Mouse (Mus musculus): ENCODE results near the gene Mturn. TPM values are rescaled to one million over a fixed set of nuclear protein-coding genes. Genes with fewer than 3 reads are reported as not detected.

Gene Mturn
- polyA plus RNA-seq, 1 experiment = 1.3 TPM

DNA sequence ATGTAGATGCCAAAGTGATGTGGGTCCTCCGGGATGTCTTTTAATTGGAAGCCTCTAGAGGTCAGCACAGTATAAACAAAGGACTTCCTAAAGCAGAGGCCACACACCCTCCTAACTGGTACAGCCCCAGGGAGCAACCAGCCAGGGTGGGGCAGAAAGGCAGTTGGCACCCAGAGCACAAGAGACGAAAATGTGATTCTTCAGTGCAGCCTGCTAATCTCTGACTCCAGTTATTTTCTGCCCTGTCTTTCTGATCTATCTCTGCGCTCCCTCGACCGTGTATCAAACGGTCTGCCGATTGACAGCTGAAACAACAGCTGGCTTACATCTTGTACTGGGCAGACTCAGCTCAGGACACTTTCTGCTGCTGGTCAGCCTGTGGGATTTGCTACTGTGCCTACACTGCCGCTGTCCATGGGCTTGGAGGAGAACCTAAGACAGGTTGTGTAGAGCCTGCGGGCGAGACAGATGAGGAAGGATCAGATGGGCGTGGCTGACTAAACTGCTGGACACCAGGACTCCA lies 24.0 kb downstream of the Mturn start:
- Histone ChIP-seq H3K4me1 (ENCODE audit: control insufficient read depth, insufficient read depth, low read length) (no peaks in the 10 kb centered on the region), H3K27ac (ENCODE audit: insufficient read depth, low read length) (no peak overlapping the region), H3K4me3 (ENCODE audit: insufficient read depth, low read length) (no peak overlapping the region)
- TF ChIP-seq POLR2A (IDR thresholded peaks at IDR 0.05; ENCODE audit: low read depth, low read length) (no peak), CTCF (IDR thresholded peaks at IDR 0.05; ENCODE audit: borderline replicate concordance, insufficient read depth, low read length) (no peak)

DNA sequence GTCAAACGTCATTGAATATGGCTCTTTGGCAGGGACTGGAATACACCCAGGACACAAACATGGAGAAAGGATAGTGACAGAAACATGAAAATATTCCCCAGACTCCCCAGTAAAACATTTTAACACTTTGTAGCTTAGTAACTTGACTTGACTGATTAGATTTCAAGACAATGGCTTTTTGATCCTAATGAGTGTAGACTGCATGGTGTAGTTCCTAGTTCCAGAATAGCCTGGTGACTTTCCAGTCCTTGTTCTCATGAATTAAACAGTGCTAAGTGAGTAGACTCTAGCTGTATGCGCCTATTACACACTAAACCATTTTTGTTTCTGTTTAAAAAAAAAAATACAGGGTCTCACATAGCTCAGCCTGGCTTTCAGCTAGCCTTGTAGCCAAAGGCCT lies 24.7 kb downstream of the Mturn start:
- no peak overlapping the region for H3K27ac ChIP-seq (ENCODE audit: insufficient read depth, low read length)
- no peak for TF ChIP-seq POLR2A (IDR thresholded peaks at IDR 0.05; ENCODE audit: low read depth, low read length)
- H3K4me3 ChIP-seq (ENCODE audit: insufficient read depth, low read length) = no peak overlapping the region
- H3K4me1 ChIP-seq (ENCODE audit: control insufficient read depth, insufficient read depth, low read length) = no peaks in the 10 kb centered on the region

DNA sequence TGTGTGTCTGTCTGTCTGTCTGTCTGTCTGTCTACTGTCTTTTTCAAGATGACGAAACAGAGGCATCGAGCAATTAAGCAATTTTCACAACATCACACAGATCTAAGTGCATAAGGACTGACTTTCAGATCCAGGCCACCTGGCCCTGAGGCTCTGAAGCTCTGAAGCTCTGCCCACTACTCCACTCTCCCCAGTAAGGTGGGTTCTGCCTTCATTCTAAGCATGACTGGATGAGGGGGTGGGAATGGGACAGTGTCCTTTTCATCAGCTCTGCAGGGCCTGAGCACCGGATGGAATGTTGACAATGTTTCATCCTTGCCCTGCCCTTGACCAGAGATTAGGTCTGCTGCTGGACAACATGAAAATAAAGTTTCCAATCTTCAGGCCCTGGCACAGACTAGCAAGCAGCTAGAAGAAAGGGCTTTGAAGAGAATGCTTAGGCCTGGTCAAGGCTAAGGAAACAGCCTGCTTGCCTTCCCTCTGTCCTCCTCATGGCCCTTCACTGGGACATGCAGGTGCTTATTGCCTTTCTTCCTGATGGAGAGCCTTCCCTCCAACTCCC lies 25.3 kb downstream of the Mturn start:
- TF ChIP-seq POLR2A (IDR thresholded peaks at IDR 0.05; ENCODE audit: low read depth, low read length) (no peak), CTCF (IDR thresholded peaks at IDR 0.05; ENCODE audit: borderline replicate concordance, insufficient read depth, low read length) (no peak)
- no peaks in the 10 kb centered on the region for H3K4me1 ChIP-seq (ENCODE audit: control insufficient read depth, insufficient read depth, low read length)
- H3K27ac ChIP-seq (ENCODE audit: insufficient read depth, low read length) = no peak overlapping the region
- no peak overlapping the region for H3K4me3 ChIP-seq (ENCODE audit: insufficient read depth, low read length)

DNA sequence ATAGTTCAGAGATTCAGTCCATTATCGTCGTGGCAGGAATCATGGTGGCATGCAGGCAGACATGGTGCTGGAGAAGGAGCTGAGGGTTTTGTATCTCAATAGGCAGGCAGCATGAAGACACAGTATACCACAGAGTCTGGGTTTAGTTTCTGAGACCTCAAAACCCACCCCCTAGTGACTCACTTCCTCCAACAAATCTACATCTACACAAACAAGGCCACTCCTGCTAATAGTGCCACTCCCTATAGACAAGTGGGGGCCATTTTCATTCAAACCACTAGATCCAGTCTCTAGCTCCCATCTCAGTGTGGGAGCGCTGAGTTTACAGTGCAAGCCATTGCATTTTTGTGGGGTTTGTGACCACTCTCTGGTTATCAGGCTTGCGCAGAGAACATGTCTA lies 27.2 kb downstream of the Mturn start:
- Histone ChIP-seq H3K27ac (ENCODE audit: insufficient read depth, low read length) (no peak overlapping the region), H3K4me3 (ENCODE audit: insufficient read depth, low read length) (no peak overlapping the region), H3K4me1 (ENCODE audit: control insufficient read depth, insufficient read depth, low read length) (no peaks in the 10 kb centered on the region)
- no peak for TF ChIP-seq POLR2A (IDR thresholded peaks at IDR 0.05; ENCODE audit: low read depth, low read length)
- no peak for TF ChIP-seq CTCF (IDR thresholded peaks at IDR 0.05; ENCODE audit: borderline replicate concordance, insufficient read depth, low read length)

DNA sequence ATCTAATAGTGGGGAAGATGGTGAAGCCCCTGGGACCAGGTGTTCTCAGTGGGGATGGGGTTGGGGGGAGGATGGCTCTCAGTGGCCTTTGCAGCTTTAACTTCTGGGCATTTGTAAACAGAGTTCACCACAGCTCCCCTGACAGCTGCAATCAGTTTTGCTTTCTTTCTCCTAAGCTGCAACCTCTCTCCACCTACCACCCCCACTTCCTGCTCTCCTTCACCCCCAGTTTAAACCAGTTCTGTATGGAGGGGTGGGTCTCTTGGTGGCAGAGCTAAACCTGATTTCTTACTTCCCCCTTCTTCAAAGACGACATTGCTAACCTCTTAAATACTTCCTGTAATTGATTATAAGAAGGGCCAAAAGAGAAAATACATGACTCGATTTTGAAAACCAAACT lies 34.3 kb downstream of the Mturn start:
- H3K4me1 ChIP-seq (ENCODE audit: control insufficient read depth, insufficient read depth, low read length) = no peaks in the 10 kb centered on the region
- TF ChIP-seq CTCF (IDR thresholded peaks at IDR 0.05; ENCODE audit: borderline replicate concordance, insufficient read depth, low read length) (no peak), POLR2A (IDR thresholded peaks at IDR 0.05; ENCODE audit: low read depth, low read length) (no peak)
- no peak overlapping the region for H3K27ac ChIP-seq (ENCODE audit: insufficient read depth, low read length)
- no peak overlapping the region for H3K4me3 ChIP-seq (ENCODE audit: insufficient read depth, low read length)

DNA sequence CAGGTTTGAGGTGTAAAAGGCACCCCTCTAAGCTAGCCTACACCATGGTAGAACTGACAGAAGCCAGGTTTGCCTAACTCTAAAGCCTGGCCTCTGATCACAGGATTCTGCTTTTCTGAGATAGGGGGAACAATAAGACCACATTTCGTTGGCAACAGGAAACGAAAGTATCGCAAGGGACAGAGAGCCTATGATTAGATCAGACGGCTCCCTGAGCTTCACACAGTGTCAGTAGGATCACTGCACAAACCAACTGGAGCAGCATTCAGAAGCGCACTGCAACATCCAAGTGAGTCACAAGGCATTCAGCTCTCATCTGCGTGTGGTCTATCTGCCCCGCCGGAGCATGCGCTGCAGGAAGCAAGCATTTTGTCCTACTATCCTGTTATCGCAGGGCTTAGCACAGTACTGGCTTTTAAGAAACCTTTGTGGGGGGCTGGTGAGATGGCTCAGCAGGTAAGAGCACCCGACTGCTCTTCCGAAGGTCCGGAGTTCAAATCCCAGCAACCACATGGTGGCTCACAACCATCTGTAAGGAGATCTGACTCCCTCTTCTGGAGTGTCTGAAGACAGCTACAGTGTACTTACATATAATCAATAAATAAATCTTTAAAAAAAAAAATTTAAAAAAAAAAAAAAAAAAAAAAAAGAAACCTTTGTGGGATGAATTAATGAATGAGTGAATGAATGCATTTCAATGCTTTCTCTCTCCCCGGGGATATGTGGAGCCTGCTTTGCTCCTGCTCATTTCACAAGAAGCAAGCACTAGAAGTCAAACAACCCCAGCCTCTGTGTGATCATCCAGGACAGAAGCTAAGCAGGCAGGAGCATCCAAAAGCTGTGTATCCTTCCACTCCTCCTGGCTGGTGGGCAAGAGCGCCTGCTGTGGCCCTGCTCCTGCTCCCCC lies 37.6 kb downstream of the Mturn start:
- TF ChIP-seq CTCF (IDR thresholded peaks at IDR 0.05; ENCODE audit: borderline replicate concordance, insufficient read depth, low read length) (no peak), POLR2A (IDR thresholded peaks at IDR 0.05; ENCODE audit: low read depth, low read length) (no peak)
- no peaks in the 10 kb centered on the region for H3K4me1 ChIP-seq (ENCODE audit: control insufficient read depth, insufficient read depth, low read length)
- H3K4me3 ChIP-seq (ENCODE audit: insufficient read depth, low read length) = no peak overlapping the region

DNA sequence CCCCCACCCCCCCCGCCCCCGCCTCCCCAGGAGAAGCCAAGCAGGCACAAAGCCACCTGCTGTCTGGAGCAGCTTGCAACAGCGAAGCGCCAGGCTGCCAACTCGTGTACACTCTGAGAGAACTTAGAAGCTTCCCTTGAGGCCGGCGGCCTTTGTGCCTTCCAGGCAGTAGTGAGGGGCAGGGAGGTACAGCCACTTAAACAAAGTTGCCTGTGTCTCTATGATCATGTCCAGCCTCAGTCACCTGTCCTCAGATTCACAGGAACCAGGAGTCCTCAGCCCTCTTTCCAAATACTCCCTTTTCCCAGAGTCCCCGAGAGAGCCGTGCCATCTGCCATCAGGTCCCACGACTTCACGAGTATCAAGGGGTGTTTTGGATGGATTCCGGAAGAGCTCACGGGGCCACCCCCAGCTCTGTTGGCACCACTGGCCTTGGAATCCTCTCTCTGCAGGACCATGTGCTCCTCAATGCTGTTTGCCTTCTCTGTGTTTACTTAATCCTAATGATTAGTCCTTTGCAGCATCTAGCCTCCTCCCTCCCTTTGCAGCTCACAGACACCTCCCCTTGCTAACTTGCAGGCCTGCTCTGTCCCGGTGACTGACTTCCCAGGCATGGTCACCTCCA lies 38.4 kb downstream of the Mturn start:
- TF ChIP-seq CTCF (IDR thresholded peaks at IDR 0.05; ENCODE audit: borderline replicate concordance, insufficient read depth, low read length) (no peak), POLR2A (IDR thresholded peaks at IDR 0.05; ENCODE audit: low read depth, low read length) (no peak)
- Histone ChIP-seq H3K27ac (ENCODE audit: insufficient read depth, low read length) (no peak overlapping the region), H3K4me3 (ENCODE audit: insufficient read depth, low read length) (no peak overlapping the region), H3K4me1 (ENCODE audit: control insufficient read depth, insufficient read depth, low read length) (no peaks in the 10 kb centered on the region)

More for the DNA sequence above, 37.6 kb downstream of the Mturn start:
- no peak overlapping the region for H3K27ac ChIP-seq (ENCODE audit: insufficient read depth, low read length)

DNA sequence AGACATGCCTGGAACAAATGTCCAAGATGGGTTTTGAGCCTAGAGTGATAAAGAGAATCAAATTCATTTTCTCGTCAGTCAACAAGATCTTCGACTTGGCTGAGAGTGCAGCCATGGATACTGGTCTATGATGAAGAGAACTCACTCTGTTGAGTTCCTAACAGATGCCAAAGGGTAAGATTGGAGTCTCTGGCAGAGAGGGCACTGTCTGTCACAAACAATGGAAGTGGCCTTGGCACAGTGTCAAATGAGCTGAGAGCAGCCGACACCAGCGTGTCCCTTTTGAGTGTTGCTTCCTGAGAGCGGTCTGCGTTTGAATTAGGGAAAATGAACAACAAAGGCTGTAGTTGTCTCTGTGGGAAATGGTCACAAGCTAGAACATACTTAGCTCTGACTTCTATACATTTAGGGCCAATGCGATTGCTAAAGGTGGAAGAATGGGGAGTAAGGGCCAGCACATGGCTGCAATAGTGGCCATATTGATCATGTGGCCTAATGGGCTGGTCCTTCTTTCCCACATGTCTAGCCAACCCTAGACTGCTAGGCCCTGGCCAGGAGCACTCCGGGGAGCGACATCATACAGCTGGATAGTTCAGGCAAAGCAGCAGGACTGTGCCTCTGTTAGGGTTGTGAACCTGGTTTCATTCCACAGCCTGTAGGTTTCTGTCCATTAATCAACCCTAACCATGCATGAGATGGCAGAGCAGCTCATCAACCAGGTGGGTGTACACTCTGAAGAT lies 39.3 kb downstream of the Mturn start:
- Histone ChIP-seq H3K4me3 (ENCODE audit: insufficient read depth, low read length) (no peak overlapping the region), H3K4me1 (ENCODE audit: control insufficient read depth, insufficient read depth, low read length) (no peaks in the 10 kb centered on the region), H3K27ac (ENCODE audit: insufficient read depth, low read length) (no peak overlapping the region)
- no peak for TF ChIP-seq CTCF (IDR thresholded peaks at IDR 0.05; ENCODE audit: borderline replicate concordance, insufficient read depth, low read length)
- no peak for TF ChIP-seq POLR2A (IDR thresholded peaks at IDR 0.05; ENCODE audit: low read depth, low read length)

DNA sequence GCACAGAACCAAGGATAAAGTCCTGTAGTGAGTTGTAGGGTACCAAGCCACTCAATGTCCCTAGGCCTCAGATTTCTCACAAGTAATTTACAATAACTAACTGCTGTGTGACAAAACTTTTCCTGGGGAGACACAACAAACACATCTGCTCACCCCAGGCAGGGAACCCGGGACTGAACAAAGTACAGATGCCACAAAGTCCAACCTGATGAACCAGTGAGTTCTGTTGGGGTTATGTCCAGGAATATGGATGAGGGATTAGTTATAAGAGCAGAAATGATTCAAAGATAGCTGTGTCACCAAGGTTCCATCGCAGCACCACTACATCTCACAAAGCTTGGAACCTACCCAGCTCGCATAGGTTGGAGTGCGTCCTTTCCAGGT lies 39.8 kb downstream of the Mturn start:
- H3K27ac ChIP-seq (ENCODE audit: insufficient read depth, low read length) = no peak overlapping the region
- TF ChIP-seq CTCF (IDR thresholded peaks at IDR 0.05; ENCODE audit: borderline replicate concordance, insufficient read depth, low read length) (no peak), POLR2A (IDR thresholded peaks at IDR 0.05; ENCODE audit: low read depth, low read length) (no peak)
- no peaks in the 10 kb centered on the region for H3K4me1 ChIP-seq (ENCODE audit: control insufficient read depth, insufficient read depth, low read length)
- no peak overlapping the region for H3K4me3 ChIP-seq (ENCODE audit: insufficient read depth, low read length)

All from embryonic fibroblast, embryonic 13.5 days (primary cell).